ENCODE assay signal across 1 mouse cellular context in the genomic region with DNA sequence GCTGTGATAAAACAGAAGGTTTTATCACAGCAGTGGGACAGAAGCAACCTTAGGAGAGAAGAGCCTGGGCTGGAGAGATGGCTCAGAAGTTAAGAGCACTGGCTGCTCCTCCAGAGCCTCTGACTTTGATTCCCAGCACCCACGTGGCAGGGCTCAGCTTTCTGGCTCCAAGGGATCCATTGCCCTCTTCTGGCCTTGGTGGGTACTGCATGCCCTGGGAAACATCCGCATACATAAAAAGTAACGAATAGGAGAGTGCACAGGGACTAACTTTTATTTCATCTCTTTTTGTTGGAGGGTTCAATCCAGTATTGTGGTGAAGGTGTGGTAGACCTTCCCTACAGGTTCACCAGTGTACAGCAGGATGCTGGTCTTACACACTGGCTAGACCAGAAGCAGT.
TF ChIP-seq lines count a peak whose summit lies in the region.

No protein-coding gene starts in this region.

TF ChIP-seq in CH12.LX, 34 proteins besides CTCF, POLR2A, EP300 and RAD21 (continued from another document):
- TF ChIP-seq RCOR1 (conservative IDR thresholded peaks at IDR 0.05; ENCODE audit: low read depth, low read length) (no peak), BHLHE40 (IDR thresholded peaks at IDR 0.05; ENCODE audit: low read depth, low read length) (no peak)
